Mouse (Mus musculus): ENCODE measurements at regions not wholly inside any gene's neighbourhood (a gene's known extent, or its start where the extent isn't known, plus 50 kb on each side); places are given as distances from the start of the nearest gene placed in this dataset.

DNA sequence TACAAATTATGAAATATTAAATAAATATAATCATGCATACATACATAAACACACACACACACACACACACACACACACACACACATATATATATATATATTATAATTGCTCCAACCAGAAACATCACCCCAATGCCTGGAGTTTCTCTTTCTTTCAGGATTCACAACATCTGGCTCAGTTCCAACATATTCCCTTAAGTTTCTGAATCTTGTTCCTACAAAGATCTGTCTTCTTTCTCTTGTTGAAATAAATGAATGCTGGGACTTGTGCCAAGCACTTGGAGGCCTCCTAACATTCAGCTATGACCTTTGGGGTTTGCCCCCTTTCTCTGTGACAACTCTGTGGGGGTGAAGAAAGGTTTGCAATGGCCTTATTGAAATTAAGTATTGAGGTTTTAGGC is 187.2 kb upstream of the Nt5c1b start:
- TF ChIP-seq CTCF (conservative IDR thresholded peaks at IDR 0.05; ENCODE audit: insufficient read depth, insufficient read length, low read depth, low read length) (no peak), POLR2A (IDR thresholded peaks at IDR 0.05; ENCODE audit: low read depth, low read length) (no peak)
